ENCODE assay signal across 21 mouse cellular contexts in genomic region chr7:71991835-71992234, GRCm38 (mm10).
DNase-seq lines count a peak whose midpoint lies in the region; TF ChIP-seq lines count a peak whose summit lies in the region.
"Had no signal": no experiment of that assay in that cellular context is flagged by ENCODE, and none has a peak within 500 bp of the region (broad histone marks: within the 10 kb centered on the region; RNA-seq: fewer than 3 reads in every experiment).

No protein-coding gene starts in this region.

- DNase-seq in ES-CJ7 (ENCODE audit: low read depth, low spot score) (peak; percentile 87), R1 (ENCODE audit: low read depth, low spot score) (peak; percentile 90)
- no peak for DNase-seq in layer of hippocampus, adult 8-10 months (ENCODE audit: low spot score in 2 of 2)
- no peak for DNase-seq in heart, adult 2 months
- DNase-seq in frontal cortex, postnatal 25 days (ENCODE audit: low spot score in 2 of 2): no peak
- DNase-seq: adrenal gland, adult 8-10 months; adrenal gland, postnatal 14 days; adrenal gland, postnatal 36 days; cerebellum, adult 11-12 months; cerebellum, adult 2 months; cerebellum, adult 9-10 months; cerebellum, postnatal 10 days; cerebellum, postnatal 25 days; forebrain, postnatal 0 days had no signal

- H3K27ac ChIP-seq in ES-Bruce4 (ENCODE audit: insufficient read depth, low read length): peak overlapping the region; percentile 98
- H3K27ac ChIP-seq in heart, adult 2 months: no peak overlapping the region
- H3K27ac ChIP-seq: embryonic facial prominence, embryonic 10.5 days; embryonic facial prominence, embryonic 12.5 days; forebrain, embryonic 13.5 days; forebrain, embryonic 15.5 days had no signal

- peaks cover 23% of the 10 kb centered on the region for H3K9me3 ChIP-seq in ES-Bruce4 (replicated peaks; ENCODE audit: control insufficient read depth, insufficient read depth, low read length, poor library complexity, severe bottlenecking)
- H3K9me3 ChIP-seq: embryonic facial prominence, embryonic 10.5 days; embryonic facial prominence, embryonic 12.5 days; forebrain, embryonic 13.5 days; forebrain, embryonic 15.5 days had no signal

- no peaks in the 10 kb centered on the region for H3K36me3 ChIP-seq in ES-Bruce4 (ENCODE audit: control insufficient read depth, insufficient read depth, low read length, poor library complexity, severe bottlenecking)
- H3K36me3 ChIP-seq in heart, adult 2 months (ENCODE audit: control insufficient read depth, insufficient read depth, low read length): no peaks in the 10 kb centered on the region
- H3K36me3 ChIP-seq: embryonic facial prominence, embryonic 10.5 days; embryonic facial prominence, embryonic 12.5 days; forebrain, embryonic 15.5 days; G1E had no signal

- peaks cover 11% of the 10 kb centered on the region for H3K4me1 ChIP-seq in ES-Bruce4 (ENCODE audit: control insufficient read depth, insufficient read depth, low read length)
- H3K4me1 ChIP-seq in heart, adult 2 months (ENCODE audit: control insufficient read depth, insufficient read depth, low read length): no peaks in the 10 kb centered on the region
- H3K4me1 ChIP-seq: embryonic facial prominence, embryonic 10.5 days; embryonic facial prominence, embryonic 12.5 days; forebrain, embryonic 13.5 days; forebrain, embryonic 15.5 days had no signal

- no peaks in the 10 kb centered on the region; the same call in 1 of the 2 replicates for H3K27me3 ChIP-seq in ES-Bruce4 (ENCODE audit: control insufficient read depth, insufficient read depth, low read length, poor library complexity, severe bottlenecking)
- no peaks in the 10 kb centered on the region for H3K27me3 ChIP-seq in heart, adult 2 months (ENCODE audit: control insufficient read depth, insufficient read depth, low read length)
- H3K27me3 ChIP-seq: embryonic facial prominence, embryonic 12.5 days; forebrain, embryonic 13.5 days; forebrain, embryonic 15.5 days; Patski had no signal

- no peak for TF ChIP-seq POLR2A in ES-Bruce4 (IDR thresholded peaks at IDR 0.05; ENCODE audit: insufficient read depth, low read length)
- no peak for TF ChIP-seq POLR2A in heart, adult 2 months (IDR thresholded peaks at IDR 0.05; ENCODE audit: insufficient read depth, low read depth, low read length)

- no peak overlapping the region for H3K4me3 ChIP-seq in ES-Bruce4 (ENCODE audit: low read depth, low read length)
- H3K4me3 ChIP-seq in heart, adult 2 months: no peak overlapping the region
- H3K4me3 ChIP-seq: embryonic facial prominence, embryonic 10.5 days; embryonic facial prominence, embryonic 12.5 days; forebrain, embryonic 13.5 days; forebrain, embryonic 15.5 days had no signal

- peak; percentile 60; the same call in 1 of the 2 replicates for TF ChIP-seq EP300 in ES-Bruce4 (IDR thresholded peaks at IDR 0.05; ENCODE audit: insufficient read depth, low read depth, low read length)
- TF ChIP-seq EP300 in heart, adult 2 months (IDR thresholded peaks at IDR 0.05; ENCODE audit: insufficient read depth, low read depth, low read length): no peak

- H3K9ac ChIP-seq in ES-Bruce4 (ENCODE audit: low read depth, poor library complexity, severe bottlenecking): no peak overlapping the region
- H3K9ac ChIP-seq in heart, adult 2 months (ENCODE audit: low read depth, low read length): no peak overlapping the region
- H3K9ac ChIP-seq: embryonic facial prominence, embryonic 12.5 days; forebrain, embryonic 13.5 days; forebrain, embryonic 15.5 days; forebrain, postnatal 0 days had no signal

- 43% methylated on average over 3 of the region's 3 CpGs for WGBS in heart, adult 2 months

- H3K79me2 ChIP-seq in heart, adult 2 months (replicated peaks; ENCODE audit: control insufficient read depth, insufficient read depth, low read length): no peaks in the 10 kb centered on the region

- no peak for TF ChIP-seq CTCF in ES-Bruce4 (IDR thresholded peaks at IDR 0.05; ENCODE audit: low read depth, low read length)
- no peak for TF ChIP-seq CTCF in heart, adult 2 months (IDR thresholded peaks at IDR 0.05)

- intact Hi-C loops in heart, adult 2 months (cut with DNase I): no loop called here

Comparison
In these comparisons a context has a peak if more than half of its experiments do, and no peak if none do; other contexts are left out.
1. DNase-seq: peak in ES-CJ7 (single experiment) and R1 (single experiment); none in layer of hippocampus, adult 8-10 months (0 of 2), heart, adult 2 months (0 of 2) and frontal cortex, postnatal 25 days (0 of 2).